Mouse (Mus musculus): ENCODE data around the gene Pla2g12b.

DNA sequence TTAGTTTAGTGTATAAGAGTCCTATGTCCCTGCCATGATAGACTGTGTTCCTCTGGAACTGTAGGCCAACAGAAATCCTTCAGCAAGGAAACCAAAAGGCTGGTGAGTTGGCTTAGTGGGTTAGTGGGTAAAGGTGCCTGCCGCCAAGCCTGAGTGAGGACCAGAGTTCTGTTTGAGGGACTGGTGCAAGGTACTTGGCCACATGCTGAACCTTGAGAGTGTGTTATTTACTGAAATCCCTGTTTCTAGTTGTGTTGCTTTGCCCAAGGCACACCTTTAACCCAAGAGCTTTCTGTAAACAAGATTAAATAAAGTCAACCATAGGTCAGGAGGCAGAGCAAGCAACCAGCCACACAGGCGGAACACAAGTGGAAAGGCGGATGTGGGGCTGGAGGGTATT, 62.1 kb downstream of the Pla2g12b start:
- no peak for TF ChIP-seq GATA1 (IDR thresholded peaks at IDR 0.05; ENCODE audit: borderline replicate concordance, low read length)
- no peak for TF ChIP-seq FLI1 (IDR thresholded peaks at IDR 0.05; ENCODE audit: low read length)

All from megakaryocyte, embryonic 14.5 days (primary cell).